Mouse (Mus musculus) retina, postnatal 1 day (tissue): ENCODE measurements around the gene Mpi.

ENCODE experiments used
- DNase-seq: peaks from one replicate; pipeline ENCODE4 v3.0.0-alpha.2; 2012

The Mpi gene

DNA sequence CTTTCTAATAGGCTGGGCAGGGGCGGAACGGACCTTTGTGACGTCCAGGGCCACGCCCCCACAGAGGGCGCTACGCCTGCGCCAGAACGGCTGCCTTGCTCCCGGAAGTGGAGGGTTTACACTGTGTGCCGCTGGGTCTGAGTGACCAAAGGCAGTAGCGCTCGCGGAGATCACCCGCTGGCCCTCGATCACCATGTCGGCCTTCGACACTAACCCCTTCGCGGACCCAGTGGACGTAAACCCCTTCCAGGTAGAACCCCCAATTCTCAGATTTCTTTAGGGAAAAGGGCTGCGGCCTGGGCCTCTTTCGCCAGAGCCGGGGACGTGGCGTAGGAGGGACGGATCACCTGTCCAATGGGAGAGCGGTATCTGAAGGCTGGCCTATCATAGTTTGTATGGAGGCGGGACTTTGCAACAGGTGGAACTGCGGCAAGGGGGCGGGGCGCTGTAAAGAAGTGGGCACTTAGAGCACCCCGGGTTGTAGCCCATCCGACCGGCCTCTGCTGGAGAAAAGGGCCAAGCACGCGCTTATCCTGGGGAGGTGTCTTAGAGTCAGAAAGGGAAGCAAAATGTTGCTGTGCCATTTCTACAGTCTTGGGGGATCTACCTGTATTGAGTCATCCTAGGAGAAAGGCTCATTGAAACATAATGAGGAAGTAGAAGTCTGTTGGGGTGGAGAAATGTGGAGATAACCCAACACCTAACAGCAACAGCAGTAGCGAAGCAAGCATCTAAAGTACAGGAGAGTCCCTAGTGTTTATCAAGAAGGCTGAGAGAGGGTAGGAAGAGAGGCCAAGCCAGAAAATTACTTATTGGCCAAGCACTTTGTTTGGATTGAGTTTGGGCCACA lies 8.5 kb upstream of the Mpi start, which contains the start of gene Scamp2:
Scamp2 (plus strand) TSS at position 83 of the 850 bp plus-strand sequence.
- DNase-seq: peak; percentile 95

DNA sequence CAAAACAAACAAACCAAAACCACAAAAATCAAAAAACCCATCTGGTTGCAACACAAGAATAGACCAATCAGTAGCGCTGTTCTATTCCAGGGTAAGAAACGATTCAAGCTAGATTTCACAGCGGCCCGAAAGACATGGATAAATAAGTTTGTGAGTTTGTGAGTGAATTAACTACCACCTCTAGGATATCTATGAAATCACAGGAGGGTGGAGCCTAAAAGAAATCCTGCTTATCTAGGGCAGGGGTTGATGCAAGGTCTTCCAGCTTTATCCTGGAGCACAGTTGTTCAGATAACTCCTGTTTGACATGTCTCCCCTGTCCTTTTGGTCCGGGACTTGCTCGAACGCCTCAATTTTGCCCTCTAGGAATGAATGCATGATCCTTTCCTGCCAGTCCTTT lies 7.7 kb upstream of the Mpi start:
- DNase-seq: no peak

DNA sequence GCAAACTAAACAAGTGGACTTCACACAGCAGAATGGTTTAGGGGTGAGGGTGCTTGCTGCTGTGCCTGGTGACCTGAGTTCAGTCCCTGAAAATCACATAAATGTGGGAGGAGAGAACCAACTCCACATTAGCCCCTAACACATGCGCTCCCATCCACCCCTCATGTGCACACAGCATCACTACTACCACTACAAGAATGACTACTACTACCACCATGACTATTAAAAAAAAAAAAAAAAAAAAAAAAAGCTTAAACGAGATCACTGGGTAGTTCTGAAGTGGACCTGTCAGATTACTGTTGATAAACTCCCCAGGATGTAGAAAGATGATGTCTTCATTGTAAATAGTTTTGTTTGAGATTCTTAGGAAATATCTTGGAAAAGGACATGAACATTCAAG lies 7.0 kb upstream of the Mpi start:
- no peak for DNase-seq

DNA sequence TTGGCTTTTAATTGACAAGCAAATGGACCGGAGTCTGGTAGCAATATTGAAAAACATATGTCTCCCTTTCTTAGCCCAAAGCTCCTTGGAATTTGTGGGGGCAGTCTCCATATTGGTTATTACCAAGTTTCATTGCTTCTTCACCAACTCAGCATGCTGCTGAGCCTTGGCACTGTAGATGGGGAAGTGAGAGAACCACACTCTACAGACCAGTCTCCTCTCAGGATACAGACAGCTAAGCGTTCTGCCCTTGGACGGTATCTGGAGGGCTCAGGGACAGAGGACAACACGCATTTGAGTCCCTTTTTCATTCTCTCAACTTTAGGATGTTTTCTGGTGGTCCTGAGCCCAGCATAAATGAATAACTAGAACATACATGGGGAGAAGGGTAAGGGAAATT lies 6.1 kb upstream of the Mpi start:
- DNase-seq: no peak

DNA sequence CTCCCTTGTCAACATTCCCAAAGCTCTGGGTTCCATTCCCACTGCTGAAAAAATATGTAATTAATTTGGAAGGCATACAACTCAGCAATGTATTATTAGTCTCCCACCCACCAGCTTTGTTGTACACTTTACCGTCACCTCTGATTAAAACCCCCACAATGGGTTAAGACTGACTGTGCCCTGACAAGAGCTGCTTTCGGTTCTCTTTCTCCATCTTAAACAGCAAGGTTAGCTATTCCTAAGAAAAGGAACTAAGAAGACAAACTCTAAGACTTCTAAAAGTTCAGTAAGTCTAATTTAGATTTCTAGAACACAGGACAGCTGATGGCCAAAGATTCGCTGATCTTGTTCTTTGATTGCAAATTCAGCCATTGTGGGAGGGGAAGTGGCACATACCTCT lies 4.7 kb upstream of the Mpi start:
- DNase-seq: no peak

DNA sequence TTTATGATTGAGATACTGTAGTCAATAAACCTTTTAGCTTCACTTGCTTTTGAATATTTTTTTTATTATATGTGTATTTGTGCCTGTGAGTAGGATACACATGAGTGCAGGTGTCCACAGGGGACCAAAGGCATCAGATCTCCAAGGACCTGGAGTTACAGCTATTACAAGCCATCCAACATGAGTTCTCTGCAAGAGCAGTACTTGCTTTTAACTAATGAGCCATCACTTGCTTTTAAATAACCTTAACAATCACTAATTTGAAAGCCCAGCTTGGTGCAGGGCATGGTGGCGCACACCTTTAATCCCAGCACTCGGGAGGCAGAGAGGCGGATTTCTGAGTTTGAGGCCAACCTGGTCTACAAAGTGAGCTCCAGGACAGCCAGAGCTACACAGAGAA lies 2.2 kb upstream of the Mpi start:
- DNase-seq: no peak

DNA sequence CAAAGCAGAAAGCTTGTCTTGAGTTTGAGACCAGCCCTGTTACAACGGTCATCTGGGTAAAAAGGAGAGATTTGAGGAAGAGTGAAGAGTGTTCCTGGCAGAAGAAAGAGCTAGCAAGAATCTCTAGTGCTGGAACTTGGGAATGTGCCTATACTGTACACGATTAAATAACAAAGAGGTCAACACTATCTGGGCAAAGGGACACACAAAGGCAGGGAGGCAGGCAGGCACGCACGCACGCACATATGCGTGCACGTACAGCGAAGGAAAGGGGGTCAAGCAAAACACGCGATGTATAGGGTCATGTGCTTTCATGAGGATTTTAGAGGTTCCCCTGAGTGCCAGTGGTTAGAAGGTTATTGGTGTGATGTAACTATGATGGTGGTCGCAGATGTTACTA lies 556 bp upstream of the Mpi start:
- no peak for DNase-seq

DNA sequence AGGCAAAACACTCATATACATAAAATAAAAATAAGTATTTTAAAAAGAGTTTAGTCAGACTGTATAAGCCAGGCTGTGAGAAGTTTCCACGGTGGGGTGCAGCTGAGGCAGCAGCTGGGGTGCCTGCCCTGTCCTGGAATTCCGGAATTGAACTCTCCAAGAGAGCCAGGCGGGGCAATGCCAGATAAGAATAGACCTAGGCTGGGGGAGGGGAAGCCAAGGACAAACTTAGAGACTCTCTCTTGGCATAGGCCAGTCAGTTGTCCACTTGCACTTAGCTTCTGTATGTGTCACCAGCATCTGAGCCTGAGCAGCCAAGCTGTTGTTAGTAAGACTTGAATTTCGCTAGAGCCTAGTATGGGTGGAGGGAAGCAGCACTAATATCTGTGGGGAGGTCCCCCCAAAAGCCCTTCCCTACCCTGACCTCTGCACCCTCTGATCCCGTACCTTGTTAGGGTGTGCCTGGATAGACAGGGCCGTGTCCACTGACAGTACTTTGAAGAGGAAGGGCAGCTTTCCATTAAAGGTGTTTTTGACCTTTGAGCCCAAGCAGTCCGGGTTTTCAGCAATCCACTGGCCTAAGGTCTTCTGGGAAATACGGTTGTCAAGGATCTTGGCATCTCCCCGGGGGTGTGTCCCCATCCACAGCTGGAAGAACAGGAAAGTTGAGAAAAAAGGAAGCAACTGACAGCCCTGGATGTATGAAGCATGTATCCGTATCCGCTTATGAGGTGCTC lies 2.3 kb downstream of the Mpi start:
- DNase-seq: no peak

DNA sequence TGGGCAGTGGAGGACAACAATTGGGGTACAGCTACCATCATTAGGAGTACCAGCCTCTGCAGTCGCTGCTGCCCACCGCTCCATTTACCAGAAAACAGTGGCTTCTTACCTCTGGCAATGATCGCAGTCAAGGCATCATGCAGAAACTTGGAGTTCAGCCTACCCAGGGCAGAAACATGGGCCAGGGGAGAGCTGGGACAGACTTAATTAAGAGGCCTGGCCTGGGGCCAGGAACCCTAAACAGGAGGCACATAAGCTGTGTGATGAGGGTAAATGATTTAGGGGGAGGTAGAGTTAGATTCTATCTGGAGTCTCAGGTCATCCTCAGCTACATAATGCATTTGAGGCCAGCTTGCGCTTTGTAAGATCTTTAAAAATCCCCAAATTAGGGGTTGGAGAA lies 3.4 kb downstream of the Mpi start:
- no peak for DNase-seq

DNA sequence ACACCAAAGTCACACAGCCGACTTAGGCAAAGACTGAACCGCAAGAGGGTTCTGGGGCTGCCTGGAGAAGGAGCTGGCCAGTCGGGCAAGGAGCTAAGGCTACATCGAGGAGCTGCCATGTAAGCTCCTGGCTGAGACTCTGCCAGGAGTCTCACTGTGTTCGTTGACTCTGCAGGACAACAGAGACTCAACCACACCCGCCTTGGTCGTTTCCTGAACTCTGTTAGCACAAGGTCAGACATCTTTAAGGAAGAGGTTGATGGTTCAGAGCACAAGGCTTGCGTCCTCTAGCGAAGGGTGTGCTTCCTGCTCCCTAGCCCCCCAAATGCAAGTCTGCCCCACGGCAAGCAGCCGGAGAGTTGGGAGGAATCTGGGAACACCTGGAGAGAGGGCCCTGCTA lies 4.7 kb downstream of the Mpi start:
- no peak for DNase-seq

DNA sequence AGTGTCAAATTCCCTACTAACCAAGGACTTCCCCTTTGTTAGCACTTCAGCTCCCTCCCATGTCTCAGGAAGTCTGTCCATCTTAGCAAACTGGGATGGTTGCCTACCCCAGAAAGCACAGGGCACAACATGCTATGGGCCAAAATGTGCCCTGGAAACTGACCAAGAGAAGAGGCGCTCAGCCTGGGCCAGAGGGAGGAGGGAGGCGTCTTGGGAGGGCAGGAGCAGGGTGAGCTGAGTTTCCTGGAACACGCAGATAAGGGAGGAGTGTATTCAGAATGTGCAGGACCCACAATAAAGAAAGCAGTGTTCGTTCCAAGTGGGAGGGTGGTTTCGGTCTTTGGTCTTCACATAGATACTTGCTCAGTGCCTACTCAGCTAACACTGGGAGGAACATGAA lies 5.3 kb downstream of the Mpi start:
- DNase-seq: no peak

DNA sequence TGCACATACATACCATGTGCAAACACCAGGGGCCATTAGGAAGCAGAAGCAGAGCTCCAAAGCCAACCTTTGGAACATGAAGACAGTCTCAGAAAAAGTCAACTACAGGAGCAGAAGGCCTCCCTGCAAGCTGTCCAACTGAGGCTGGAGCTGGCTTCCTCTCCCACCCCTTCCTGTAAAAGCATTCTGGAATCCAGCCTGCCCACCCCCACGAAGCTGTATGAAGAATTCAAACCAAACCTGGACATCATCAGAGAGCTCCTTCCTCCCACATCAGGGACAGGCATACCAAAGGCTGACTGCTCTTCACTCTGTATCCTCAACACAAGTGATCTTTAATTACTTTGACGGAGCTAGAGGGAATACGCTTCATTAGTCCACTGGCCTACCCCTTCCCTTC lies 8.6 kb downstream of the Mpi start:
- no peak for DNase-seq

DNA sequence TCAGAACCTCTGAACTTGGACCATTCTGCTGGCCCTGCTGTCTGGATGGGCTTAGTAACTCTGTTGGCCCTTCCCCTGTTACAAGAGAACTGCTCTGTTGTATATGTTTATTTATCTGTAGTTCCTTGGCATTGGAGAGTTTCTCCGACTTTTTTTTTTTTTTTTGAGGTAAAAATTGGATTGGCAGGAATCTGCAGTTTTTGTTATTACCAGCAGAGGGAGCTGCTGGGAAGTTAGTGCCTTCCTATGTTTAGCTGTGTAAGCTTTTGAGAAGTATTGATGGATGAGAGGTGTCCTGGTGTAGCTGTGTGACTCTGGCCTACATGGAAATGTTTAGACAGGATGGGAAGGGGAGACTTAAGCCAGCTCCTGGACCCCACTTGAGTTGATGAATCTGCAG lies 11.3 kb downstream of the Mpi start:
- DNase-seq: peak; percentile 73

DNA sequence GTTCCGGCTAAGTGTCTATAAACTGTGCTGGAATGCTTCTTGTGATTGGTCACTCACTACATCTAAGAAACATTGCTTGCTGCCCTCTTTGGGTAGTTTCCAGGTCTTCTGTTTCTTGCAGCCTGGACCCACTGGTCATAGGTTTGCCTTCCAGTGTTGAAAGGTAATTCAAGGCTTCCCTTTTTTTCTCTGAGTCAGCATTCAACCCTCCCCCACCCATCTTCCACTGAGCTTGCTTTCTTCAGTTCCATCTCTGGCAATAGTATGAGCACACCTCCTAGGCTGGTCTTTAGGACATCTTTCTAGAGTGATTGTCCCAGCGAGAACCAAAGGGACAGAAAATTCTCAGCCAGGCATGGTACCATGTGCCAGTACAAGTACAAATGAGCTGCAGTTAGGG lies 13.0 kb downstream of the Mpi start:
- DNase-seq: no peak

DNA sequence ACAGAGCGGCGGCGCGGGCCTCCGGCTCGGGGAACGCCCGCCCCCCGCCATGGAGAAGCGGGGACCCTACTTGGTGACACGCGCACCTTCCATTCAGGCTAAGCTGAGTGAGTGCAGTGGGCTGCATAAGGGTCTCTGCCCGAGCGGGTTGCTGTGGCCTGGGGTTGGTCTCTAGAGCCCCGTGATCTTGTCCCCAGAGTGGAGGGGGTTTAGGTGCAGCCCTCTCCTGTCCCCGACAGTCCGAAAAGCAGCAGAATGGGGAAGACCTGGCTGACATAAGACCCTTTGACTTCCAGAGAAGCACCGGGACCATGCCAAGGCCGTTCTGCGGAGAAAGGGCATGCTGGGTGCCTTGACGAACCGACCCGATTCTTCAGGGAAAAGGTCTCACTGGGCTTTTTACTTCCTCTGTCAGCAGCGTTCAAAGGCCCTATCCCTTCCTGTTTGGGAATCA lies 14.8 kb downstream of the Mpi start:
- no peak for DNase-seq

DNA sequence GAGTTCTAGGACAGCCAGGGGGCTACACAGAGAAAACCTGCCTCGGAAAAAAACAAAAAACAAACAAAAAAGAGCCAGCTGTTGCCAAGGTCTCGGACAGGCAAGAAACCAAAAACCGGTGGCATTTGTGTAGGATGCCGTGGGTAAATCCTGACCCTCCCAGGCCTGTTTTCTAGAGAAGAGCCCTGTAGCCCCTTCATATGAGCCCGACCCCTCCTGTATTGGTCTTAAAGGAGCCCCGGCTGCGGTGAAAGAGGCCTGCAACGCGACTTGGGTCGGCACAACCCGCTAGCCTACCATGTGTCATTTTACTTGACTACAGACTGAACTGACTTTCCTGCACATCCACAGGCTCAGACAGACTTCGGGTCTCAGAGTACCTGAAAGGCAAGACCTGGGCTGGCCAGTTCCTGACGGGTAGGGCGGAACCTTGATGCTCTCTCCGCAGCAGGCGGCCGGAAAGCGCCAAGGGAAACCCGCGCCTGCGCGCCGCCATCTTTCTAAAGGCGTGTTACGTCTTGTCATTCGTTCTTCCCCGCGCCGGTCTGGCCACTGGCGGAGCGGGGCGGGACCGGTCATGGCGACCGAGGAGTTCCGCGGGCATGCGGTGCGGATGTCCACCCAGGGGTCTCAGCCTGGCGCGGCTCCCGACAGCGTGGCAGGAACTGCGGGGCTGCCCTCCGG lies 15.4 kb downstream of the Mpi start, which contains the start of gene Fam219b:
Fam219b (plus strand) TSS at position 485 of the 684 bp plus-strand sequence.
- DNase-seq: peak; percentile 94

DNA sequence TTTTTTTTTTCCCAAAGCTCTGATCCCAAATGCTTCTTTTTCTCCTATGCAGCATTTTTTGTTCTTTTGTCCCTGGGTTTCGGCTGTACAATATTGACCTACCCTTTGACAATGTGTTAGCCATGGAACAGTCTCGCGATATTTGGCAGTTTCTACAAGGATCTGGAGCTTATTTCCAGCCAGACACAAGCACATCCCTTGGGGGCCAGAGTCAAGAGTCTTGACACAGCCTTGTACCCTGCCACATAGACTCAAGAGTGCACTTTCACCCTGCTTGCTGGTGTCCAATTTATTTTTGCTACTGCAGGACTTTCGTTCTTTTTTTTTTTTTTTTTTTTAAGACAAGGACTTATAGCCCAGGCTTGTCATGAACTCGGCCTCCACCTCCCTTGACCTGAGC lies 16.2 kb downstream of the Mpi start:
- no peak for DNase-seq

DNA sequence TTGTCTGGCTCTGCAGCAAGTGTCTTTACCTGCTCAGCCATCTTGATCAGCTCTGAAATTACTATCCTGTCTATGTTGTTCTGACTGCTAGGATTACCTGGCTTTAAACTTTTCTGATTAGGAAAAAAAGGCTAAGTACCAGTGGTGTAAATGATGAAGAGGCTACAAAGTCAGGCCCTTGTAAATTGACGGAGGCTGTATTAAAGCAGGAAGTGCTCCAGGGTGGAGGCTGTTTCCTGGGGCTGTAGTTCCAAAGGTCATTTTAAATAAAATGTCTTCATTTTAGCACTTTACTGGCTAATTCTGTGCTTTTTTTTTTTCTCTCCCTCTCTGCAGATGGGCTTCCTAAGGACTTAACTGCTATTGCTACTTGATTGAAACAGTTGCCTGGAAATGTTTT lies 20.6 kb downstream of the Mpi start:
- DNase-seq: no peak

DNA sequence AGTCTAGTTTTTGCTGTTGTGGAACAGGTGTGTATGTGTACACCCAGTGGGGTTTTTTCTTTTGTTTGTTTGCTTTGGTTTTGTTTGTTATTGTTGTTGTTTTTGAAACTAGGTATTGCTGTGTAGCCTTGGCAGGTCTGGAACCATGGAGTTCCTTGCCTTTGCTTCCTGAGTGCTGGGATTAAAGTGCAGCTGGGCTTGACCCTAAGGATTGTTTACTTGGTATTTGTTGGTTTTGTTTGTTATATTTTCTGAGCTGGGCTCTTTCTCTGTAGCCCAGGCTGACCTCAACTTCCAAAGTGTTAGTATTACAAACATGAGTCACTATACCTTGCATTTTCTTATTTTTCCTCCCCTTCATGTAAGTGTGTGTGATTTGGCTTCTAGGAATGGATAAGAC lies 26.1 kb downstream of the Mpi start:
- no peak for DNase-seq

DNA sequence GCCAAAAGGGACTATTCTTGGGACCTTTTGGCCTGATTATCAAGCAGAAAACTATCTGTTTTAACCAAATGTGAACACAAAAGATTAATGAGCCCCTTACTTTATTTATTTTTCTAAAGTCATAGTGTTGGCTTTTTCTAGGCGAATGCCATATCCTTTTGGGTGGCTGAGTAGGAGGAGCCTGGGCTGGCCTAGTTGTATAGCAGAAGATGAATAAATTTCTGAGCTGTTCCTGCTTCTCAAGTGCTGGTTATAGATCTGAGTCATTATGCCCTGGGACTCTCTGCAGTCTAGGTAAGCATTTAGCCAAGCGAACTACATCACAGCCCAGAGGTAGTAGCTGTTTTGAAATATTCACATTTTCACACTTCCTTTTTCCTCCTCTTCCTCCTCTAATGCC lies 27.0 kb downstream of the Mpi start:
- DNase-seq: no peak

DNA sequence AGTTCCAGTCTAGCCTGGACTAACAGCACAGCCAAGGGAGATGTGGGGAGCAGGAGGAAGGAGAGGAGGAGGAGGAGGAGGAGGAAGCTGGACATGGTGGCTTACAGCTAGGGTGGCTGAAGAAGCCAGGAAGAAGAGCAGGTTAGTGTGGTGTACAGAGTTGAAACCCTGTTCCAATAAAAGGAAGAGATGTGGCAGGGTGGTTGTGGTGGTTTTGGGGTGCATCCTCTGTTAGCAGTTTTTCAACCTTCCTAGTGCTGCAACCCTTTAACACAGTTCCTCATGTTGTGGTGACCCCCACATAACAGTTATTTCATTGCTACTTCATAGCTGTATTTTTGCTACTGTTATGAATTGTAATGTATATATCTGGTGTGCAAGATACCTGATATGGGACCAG lies 28.1 kb downstream of the Mpi start:
- no peak for DNase-seq

DNA sequence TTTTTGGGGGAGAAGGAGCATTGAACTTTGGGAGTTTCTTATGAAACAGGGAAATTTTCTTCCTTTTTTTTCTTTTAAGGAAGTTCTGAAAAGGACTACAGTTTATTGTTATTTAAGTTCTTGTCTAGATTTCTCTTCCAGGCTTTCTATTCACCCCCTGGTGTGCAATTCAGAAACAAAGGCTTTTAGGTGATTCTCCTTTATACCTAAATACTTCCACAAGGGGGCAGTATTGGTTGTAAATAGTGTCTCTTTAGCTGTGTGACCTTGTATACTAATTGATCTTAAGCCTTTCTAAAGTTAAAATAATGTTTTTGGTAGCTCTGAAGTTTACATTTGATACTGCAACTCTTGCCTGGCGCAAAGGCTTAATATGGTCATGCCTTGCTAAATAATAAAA lies 28.8 kb downstream of the Mpi start:
- peak; percentile 79 for DNase-seq

DNA sequence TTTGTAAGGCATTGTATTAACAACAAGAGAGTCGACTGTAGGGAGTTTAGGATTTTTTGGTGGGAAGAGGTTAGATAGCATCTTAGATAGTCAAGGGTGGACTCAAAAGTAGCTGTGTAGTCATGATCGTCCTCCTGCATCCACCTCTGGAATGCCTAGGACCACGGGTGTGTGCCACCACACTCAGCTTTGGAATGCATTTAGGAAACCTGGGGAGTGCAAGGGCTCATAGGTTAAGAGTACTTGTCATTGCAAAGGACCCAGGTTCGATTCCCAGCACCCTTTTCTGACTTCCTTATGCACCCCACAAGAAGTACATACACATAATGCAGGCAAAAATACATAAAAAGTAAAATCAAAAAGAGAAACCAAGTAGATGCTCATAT lies 29.7 kb downstream of the Mpi start:
- DNase-seq: no peak
